Mouse (Mus musculus) heart, embryonic 13.5 days (tissue): ENCODE results near the gene Ptgis. TPM values are rescaled to one million over a fixed set of nuclear protein-coding genes. Genes with fewer than 3 reads are reported as not detected.

Experiments
- ATAC-seq: fragments of 200-750 bp; cut with Nextera tagmentation; 2 replicates; pipeline ENCODE4 v1.8.0; 2017; ENCODE audit warnings: moderate TSS enrichment; ENCODE audit not compliant: insufficient number of reproducible peaks, low FRiP score, low TSS enrichment; ENCODE audit errors: extremely low read depth
- H3K27ac ChIP-seq: fragments of 300-500 bp; sonication (generic); replicated peaks from 2 replicates; pipeline ENCODE4 v1.5.1; 2015; ENCODE audit warnings: moderate library complexity, mild to moderate bottlenecking, inconsistent platforms
- H3K27me3 ChIP-seq: fragments of 300-500 bp; sonication (generic); replicated peaks from 2 replicates; pipeline ENCODE4 v1.6.1; 2015; ENCODE audit warnings: mild to moderate bottlenecking, inconsistent platforms
- H3K36me3 ChIP-seq: fragments of 300-500 bp; sonication (generic); 2 replicates; pipeline ENCODE4 v1.6.1; 2015; ENCODE audit warnings: mild to moderate bottlenecking, inconsistent platforms
- H3K4me1 ChIP-seq: fragments of 300-500 bp; sonication (generic); 2 replicates; pipeline ENCODE4 v1.6.1; 2015; ENCODE audit warnings: inconsistent platforms
- H3K4me2 ChIP-seq: fragments of 300-500 bp; sonication (generic); 2 replicates; pipeline ENCODE4 v1.6.1; 2015; ENCODE audit warnings: inconsistent platforms, mild to moderate bottlenecking, moderate library complexity
- H3K4me3 ChIP-seq: fragments of 300-500 bp; sonication (generic); 2 replicates; pipeline ENCODE4 v1.5.1; 2015; ENCODE audit warnings: moderate library complexity, mild to moderate bottlenecking, inconsistent platforms
- H3K9ac ChIP-seq: fragments of 300-500 bp; sonication (generic); 2 replicates; pipeline ENCODE4 v1.6.1; 2015; ENCODE audit warnings: inconsistent platforms, mild to moderate bottlenecking, moderate library complexity
- H3K9me3 ChIP-seq: fragments of 300-500 bp; sonication (generic); 2 replicates; pipeline ENCODE4 v1.6.1; 2016; ENCODE audit warnings: inconsistent platforms
- WGBS: fragments of 180-500 bp; shearing (Covaris S2); methylation state at CpG from one replicate; pipeline ENCODE4 v1.1.7; 2015; ENCODE audit warnings: mixed read lengths; 5-methylcytosine and 5-hydroxymethylcytosine counted together
- polyA plus RNA-seq: library from polyadenylated mRNA; unstranded; fragments of >200 nt; fragmentation: Nextera tagmentation; extraction: Ambion mirVana; gene quantifications from 2 replicates; pipeline ENCODE4 v1.2.1, GENCODE M21; 2015

Ptgis gene
- polyA plus RNA-seq, 1 experiment from 2014 or later: 21.6 TPM

DNA sequence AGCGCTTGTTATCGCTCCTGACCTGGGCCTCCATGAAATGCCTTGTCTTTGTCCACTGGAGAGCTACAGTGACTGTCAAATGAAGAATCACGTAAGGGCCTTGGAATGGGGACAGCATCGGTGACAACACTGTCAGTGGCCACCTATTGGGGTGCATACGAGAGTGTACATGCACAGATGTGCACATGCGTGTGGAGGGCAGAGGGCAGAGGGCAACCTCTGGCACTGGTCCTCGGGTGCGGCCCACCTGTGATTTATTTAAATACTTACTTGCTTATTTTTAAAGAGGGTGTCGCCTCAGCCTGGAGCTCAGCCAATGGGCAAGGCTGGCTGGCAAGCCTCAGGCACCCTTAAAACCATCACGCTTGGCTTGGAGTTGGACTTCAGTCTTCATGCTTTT, 22.0 kb upstream of the Ptgis start:
- H3K4me1 ChIP-seq: peaks cover 32% of the 10 kb centered on the region

DNA sequence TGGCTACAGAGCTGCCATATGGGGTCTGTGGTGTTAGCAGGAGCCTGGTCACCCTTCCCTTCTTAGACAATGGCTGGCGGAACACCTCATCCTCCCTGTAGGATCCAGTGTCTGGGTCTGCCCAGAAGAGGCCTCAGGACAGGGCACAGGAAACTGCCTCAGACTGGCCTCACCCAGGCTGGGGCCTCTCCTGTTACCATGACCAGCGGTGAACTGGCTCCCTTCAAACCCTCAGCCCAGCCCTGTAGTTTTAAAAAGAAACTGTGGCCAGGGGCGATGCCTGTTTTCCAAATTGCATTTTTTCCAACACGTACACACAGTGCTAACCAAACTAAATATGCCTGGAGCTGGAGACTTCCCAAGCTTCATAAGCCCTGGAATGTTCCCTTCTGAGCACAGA, 20.7 kb upstream of the Ptgis start:
- 71% methylated on average over 4 of the region's 4 CpGs for WGBS
- Histone ChIP-seq H3K27ac (peak overlapping the region; percentile 24; the same call in 1 of the 2 replicates), H3K9me3 (no peaks in the 10 kb centered on the region), H3K9ac (no peak overlapping the region), H3K4me1 (peaks cover 30% of the 10 kb centered on the region), H3K4me3 (no peak overlapping the region), H3K4me2 (no peak overlapping the region), H3K36me3 (no peaks in the 10 kb centered on the region), H3K27me3 (no peaks in the 10 kb centered on the region)
- peak; percentile 26; the same call in 1 of the 2 replicates for ATAC-seq

More for the DNA sequence above, 22.0 kb upstream of the Ptgis start:
- Histone ChIP-seq H3K9me3 (no peaks in the 10 kb centered on the region), H3K27ac (no peak overlapping the region), H3K27me3 (no peaks in the 10 kb centered on the region), H3K4me2 (no peak overlapping the region), H3K9ac (no peak overlapping the region), H3K36me3 (no peaks in the 10 kb centered on the region), H3K4me3 (no peak overlapping the region)
- no peak for ATAC-seq
- 93% methylated on average over 10 of the region's 10 CpGs for WGBS

DNA sequence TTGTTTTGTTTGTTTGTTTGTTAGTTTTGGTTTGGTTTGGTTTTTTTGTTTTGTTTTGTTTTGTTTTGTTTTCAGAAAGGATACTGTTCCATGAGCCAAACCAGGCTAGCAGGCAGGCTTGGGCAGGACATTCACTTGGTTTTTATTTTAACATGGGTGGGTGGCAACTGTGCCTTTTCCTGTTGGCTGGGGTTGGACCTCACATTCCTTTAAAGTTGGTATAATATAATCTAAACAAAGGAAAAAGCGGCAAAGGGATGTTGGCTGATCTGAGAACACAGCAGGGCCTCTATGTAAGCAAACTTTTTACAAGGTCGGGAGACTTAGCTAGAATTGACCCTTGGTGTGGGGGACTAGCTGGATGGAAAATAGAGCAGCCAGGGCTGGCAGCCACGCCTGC, 17.4 kb upstream of the Ptgis start:
- H3K4me2 ChIP-seq: no peak overlapping the region
- 0 out of 2 replicates have a peak overlapping the region, but pooled peaks have one; percentile 9 for H3K27ac ChIP-seq
- WGBS: 54% methylated on average over 3 of the region's 3 CpGs
- peaks cover 37% of the 10 kb centered on the region for H3K4me1 ChIP-seq
- no peaks in the 10 kb centered on the region for H3K27me3 ChIP-seq
- H3K36me3 ChIP-seq: no peaks in the 10 kb centered on the region
- H3K9ac ChIP-seq: no peak overlapping the region
- no peaks in the 10 kb centered on the region for H3K9me3 ChIP-seq
- no peak for ATAC-seq
- H3K4me3 ChIP-seq: no peak overlapping the region

DNA sequence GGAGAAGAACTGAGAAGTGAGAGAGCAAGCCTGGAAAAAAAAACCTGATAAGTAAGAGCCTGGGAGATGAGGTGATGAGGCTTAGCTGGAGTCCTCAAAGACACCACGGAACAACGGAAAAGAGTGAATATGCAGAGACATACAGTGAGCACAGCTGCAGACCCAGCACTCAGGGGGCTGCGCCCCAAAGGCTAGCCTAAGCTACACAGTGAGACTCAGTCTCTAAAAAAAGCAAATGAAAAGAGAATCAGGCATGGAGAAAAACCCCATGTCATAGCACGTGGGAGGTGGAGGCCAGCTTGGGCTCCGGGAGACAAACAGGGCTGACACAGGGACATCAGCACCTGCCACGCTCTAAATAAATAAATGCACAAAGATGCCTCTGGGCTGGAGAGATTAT, 14.4 kb upstream of the Ptgis start:
- Histone ChIP-seq H3K4me2 (no peak overlapping the region), H3K9ac (no peak overlapping the region), H3K4me3 (no peak overlapping the region), H3K27ac (peak overlapping the region; percentile 68), H3K36me3 (no peaks in the 10 kb centered on the region), H3K9me3 (no peaks in the 10 kb centered on the region), H3K27me3 (no peaks in the 10 kb centered on the region), H3K4me1 (peaks cover 58% of the 10 kb centered on the region)
- no peak for ATAC-seq
- WGBS: 41% methylated on average over 6 of the region's 6 CpGs

DNA sequence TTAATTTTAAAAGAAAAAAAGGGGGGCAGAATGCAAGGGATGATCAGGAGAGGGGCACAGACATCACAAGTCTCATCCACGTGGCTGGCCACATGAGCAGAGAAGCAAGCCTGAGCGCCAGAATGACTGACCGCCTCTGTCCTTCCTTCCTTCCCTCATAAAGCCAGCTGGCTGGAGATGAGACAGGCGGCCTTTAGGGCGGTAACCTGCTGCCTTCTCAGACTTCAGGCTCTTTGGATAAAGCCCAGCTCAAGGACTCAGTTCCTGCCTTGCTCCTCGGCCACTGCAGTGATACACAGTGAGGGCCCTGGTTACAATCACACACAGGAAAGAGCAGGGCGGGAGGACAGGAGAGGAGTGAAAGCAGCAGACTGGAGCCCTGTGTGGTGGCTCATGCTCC, 13.8 kb upstream of the Ptgis start:
- H3K9me3 ChIP-seq: no peaks in the 10 kb centered on the region
- peaks cover 59% of the 10 kb centered on the region for H3K4me1 ChIP-seq
- H3K4me3 ChIP-seq: no peak overlapping the region
- peak overlapping the region; percentile 68 for H3K27ac ChIP-seq
- H3K27me3 ChIP-seq: no peaks in the 10 kb centered on the region
- no peaks in the 10 kb centered on the region for H3K36me3 ChIP-seq
- no peak overlapping the region for H3K4me2 ChIP-seq
- H3K9ac ChIP-seq: no peak overlapping the region
- no peak for ATAC-seq
- whole genome bisulfite sequencing: 44% methylated on average over 7 of the region's 7 CpGs

DNA sequence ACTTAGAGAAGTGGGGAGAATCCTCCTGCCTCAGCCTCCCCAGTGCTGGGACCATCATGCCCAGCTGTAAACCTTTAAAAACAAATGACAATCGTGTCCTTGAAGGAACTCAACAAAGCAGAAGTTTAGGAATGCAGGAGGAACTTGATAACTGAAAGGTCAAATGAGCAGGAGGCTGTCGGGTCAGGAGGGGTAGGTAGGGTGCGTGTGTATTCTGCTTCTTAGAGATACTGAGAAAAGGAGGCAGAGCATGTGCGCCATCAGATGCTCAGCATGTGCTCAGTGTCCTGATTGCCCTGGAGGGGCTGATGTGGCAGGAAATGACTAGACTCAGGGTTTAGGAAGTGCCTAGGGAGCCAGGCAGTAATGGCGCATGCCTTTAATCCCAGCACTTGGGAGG, 13.1 kb upstream of the Ptgis start:
- ATAC-seq: no peak
- peaks cover 59% of the 10 kb centered on the region for H3K4me1 ChIP-seq
- 66% methylated on average over 5 of the region's 5 CpGs for WGBS

DNA sequence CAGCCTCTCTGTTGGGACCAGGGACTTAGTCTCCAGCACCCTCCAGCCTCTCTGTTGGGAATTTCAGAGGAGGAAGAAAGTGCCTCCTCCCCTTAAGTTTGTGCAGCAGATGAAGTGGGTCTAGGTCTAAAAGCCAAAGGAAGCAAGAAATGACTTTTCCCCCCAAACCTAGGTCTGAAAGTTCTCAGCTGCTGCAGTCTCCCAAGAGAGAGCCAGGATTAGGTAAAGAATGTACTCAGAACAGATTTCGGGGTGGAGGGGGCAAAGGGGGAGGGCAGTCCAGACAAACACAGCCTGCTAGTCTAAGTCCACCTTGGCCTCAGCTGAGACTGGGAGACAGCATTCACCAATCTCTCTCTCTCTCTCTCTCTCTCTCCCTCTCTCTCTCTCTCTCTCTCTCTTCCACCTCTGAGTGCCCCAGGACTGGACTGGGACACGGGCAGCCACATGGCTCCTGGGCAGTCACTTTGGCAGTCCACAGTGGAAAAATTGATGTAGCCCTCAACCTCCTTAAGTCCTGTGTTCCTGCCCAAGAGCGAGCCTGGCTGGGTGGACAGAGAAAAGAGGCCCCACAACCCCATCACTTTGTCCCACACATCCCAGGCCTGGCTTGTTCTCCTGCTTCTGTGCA, 11.8 kb upstream of the Ptgis start:
- no peak for ATAC-seq
- WGBS: 20% methylated on average over 3 of the region's 3 CpGs
- Histone ChIP-seq H3K4me2 (no peak overlapping the region), H3K9me3 (no peaks in the 10 kb centered on the region), H3K4me1 (peaks cover 54% of the 10 kb centered on the region), H3K27me3 (no peaks in the 10 kb centered on the region), H3K27ac (peak overlapping the region; percentile 66), H3K4me3 (no peak overlapping the region), H3K36me3 (no peaks in the 10 kb centered on the region), H3K9ac (no peak overlapping the region)

More for the DNA sequence above, 13.1 kb upstream of the Ptgis start:
- Histone ChIP-seq H3K9me3 (no peaks in the 10 kb centered on the region), H3K27me3 (no peaks in the 10 kb centered on the region), H3K4me2 (no peak overlapping the region), H3K4me3 (no peak overlapping the region), H3K27ac (peak overlapping the region; percentile 68; the same call in 1 of the 2 replicates), H3K36me3 (no peaks in the 10 kb centered on the region), H3K9ac (no peak overlapping the region)

DNA sequence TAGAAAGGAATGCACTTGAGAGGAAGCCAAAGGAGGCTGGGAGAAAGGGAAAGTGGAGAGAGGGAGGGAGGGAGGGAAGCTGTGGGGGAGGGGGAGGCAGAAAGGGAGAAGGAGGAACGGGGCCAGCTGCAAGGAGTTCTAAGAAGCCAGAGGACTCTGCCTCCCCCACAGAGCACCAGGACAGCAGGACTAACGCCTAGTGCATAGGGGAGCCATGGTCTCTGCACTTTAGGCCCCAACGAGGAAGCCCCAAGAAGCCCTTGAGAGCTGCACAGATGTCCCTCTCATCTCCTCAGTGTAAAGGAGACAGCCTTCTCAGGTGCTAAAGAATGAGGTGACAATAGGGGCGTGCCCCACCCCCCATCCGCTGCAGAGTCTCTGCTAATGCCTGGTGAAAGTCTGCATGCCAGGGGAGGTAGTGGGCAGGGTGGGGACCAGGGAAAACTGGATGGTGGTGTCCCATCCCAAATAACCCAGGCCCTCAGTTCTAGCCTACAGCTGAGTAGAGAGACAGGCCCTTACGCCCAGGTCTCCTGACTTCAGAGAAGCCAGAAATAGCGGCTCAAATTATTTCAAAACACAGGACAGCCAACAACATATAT, 10.4 kb upstream of the Ptgis start:
- peak overlapping the region; percentile 66 for H3K27ac ChIP-seq
- H3K4me1 ChIP-seq: peaks cover 54% of the 10 kb centered on the region
- no peaks in the 10 kb centered on the region for H3K36me3 ChIP-seq
- WGBS: 31% methylated on average over 7 of the region's 7 CpGs
- no peak for ATAC-seq
- H3K27me3 ChIP-seq: no peaks in the 10 kb centered on the region
- peak overlapping the region; percentile 47 for H3K9ac ChIP-seq
- H3K4me3 ChIP-seq: no peak overlapping the region
- no peaks in the 10 kb centered on the region for H3K9me3 ChIP-seq
- H3K4me2 ChIP-seq: 0 out of 2 replicates have a peak overlapping the region, but pooled peaks have one; percentile 18

DNA sequence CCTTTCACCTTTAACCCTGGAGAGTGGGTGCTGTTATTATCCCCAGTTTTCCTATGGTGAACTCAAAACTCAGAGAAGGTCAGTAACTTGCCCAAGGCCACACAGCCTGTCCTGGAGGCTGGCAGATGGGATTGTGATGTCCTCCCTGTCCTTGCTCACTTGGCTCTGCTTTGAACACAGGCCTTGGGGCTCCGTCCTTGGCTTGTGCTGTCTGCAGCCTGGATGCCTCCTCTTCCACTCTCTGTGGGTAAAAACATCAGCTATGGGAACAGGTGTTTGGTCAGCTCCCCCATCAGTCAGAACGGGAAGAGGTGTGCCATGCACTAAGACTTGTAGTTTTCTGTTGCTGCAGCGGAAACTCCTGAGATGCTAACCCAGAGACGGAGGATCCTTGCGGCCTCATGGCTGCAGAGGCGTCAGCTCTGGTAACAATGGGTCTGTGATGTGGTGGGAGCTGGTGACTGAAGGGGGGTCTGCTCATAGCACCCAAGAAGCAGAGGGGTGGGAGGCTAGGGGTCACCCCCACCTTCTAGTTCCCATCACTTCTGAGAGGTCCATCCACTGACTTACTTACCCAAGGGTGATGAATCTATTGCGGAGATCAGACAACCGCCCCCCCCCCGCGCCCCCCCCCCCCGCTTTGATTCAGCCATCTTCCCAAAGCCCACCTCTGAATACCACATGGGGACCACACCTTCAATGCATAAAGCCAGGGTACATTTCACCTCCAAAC, 9.8 kb upstream of the Ptgis start:
- Histone ChIP-seq H3K4me2 (peak overlapping the region; percentile 18; the same call in 1 of the 2 replicates), H3K27me3 (no peaks in the 10 kb centered on the region), H3K36me3 (no peaks in the 10 kb centered on the region), H3K9ac (no peak overlapping the region; the same call in 1 of the 2 replicates), H3K9me3 (no peaks in the 10 kb centered on the region), H3K27ac (peak overlapping the region; percentile 26), H3K4me3 (no peak overlapping the region), H3K4me1 (peaks cover 54% of the 10 kb centered on the region)
- no peak for ATAC-seq
- 39% methylated on average over 11 of the region's 11 CpGs for WGBS

DNA sequence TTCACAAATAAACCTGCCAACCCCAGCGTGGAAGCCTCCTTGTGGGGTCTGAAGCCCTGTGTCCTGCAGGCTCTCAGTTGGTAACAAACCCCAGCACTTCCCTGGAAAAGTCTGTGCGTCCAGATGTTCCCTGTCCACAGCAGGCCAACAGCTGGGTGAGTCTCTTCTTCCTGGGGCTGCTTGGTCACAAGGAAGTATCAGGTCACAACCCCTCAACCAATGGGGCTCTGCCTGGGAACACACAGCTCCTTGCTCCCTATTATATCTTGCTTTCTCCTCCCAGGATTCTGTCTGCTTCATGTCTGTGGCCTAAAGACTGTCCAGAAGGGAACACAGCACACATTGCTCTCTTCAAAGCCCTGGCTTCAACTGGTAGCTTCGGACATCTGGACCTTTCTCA, 9.2 kb upstream of the Ptgis start:
- Histone ChIP-seq H3K4me3 (no peak overlapping the region), H3K4me1 (peaks cover 48% of the 10 kb centered on the region), H3K9me3 (peaks cover 6% of the 10 kb centered on the region; the same call in 1 of the 2 replicates), H3K27ac (peak overlapping the region; percentile 26), H3K4me2 (no peak overlapping the region), H3K36me3 (no peaks in the 10 kb centered on the region), H3K9ac (no peak overlapping the region), H3K27me3 (no peaks in the 10 kb centered on the region)
- 60% methylated on average over 3 of the region's 3 CpGs for WGBS
- ATAC-seq: no peak

DNA sequence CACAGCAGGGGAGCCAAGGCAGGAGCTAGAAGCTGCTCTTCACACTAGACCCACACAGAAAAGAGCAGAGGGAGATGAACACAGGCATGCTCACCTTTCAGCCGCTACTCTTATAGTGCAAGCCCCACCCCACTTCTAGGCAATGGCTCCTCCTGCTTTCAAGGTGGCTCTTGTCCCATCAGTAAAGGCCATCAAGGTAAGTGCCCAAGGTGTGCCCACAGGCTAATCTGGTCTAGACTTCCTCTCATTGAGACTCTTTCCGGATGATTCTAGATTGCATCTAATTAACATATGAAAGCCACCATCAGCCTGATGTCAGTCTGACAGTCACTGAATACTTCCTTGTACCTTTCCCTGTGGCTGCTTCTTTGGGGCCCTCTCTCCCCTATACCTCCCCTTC, 7.4 kb upstream of the Ptgis start:
- H3K4me1 ChIP-seq: peaks cover 32% of the 10 kb centered on the region
- no peak overlapping the region for H3K4me3 ChIP-seq
- peaks cover 10% of the 10 kb centered on the region; the same call in 1 of the 2 replicates for H3K9me3 ChIP-seq
- H3K4me2 ChIP-seq: no peak overlapping the region
- H3K27ac ChIP-seq: no peak overlapping the region
- no peaks in the 10 kb centered on the region for H3K27me3 ChIP-seq
- WGBS: 39% methylated on average over 2 of the region's 2 CpGs
- ATAC-seq: no peak
- H3K9ac ChIP-seq: no peak overlapping the region
- no peaks in the 10 kb centered on the region for H3K36me3 ChIP-seq
